Mouse (Mus musculus) kidney, embryonic 15.5 days (tissue): ENCODE results near the gene Ubn2. TPM values are rescaled to one million over a fixed set of nuclear protein-coding genes. Genes with fewer than 3 reads are reported as not detected.

Source experiments
- microRNA-seq: library from miRNA; unstranded; fragments of <30 nt; microRNA quantifications from one replicate; pipeline ENCODE4, GENCODE M21; 2016
- polyA plus RNA-seq: library from polyadenylated mRNA; unstranded; fragments of >200 nt; fragmentation: Nextera tagmentation; extraction: Ambion mirVana; gene quantifications from 2 replicates; pipeline ENCODE4 v1.2.1, GENCODE M21; 2015

The Ubn2 gene
- polyA plus RNA-seq, 1 experiment from 2014 or later = 14.9 TPM

Small RNAs within 50 kb of the gene (microRNA-seq; reads per million reads assigned to microRNA genes)
- not detected for gene Mir7670

Other genes with a start within 250 kb of the Ubn2 start
- gene D630045J12Rik, start 179.9 kb upstream of the Ubn2 start, polyA plus RNA-seq = 6.7 and 7.8 TPM in 2 replicates
- 9.9 TPM in 2 replicates for gene Zc3hav1l, start 134.7 kb upstream of the Ubn2 start, polyA plus RNA-seq
- 4.6 and 5.1 TPM in 2 replicates for gene Zc3hav1, start 79.3 kb upstream of the Ubn2 start, polyA plus RNA-seq
- gene Ttc26, start 52.5 kb upstream of the Ubn2 start, polyA plus RNA-seq = 9.4 and 10.0 TPM in 2 replicates
- 171 TPM in 2 replicates for gene Fmc1, start 99.6 kb downstream of the Ubn2 start, polyA plus RNA-seq
- 41.1 and 41.7 TPM in 2 replicates for gene Luc7l2, start 117.4 kb downstream of the Ubn2 start, polyA plus RNA-seq
- 0.25 and 0.55 TPM in 2 replicates for gene Klrg2, start 203.3 kb downstream of the Ubn2 start, polyA plus RNA-seq
- 1.1 TPM in 2 replicates for gene Clec2l, start 229.1 kb downstream of the Ubn2 start, polyA plus RNA-seq